In the genomic region with DNA sequence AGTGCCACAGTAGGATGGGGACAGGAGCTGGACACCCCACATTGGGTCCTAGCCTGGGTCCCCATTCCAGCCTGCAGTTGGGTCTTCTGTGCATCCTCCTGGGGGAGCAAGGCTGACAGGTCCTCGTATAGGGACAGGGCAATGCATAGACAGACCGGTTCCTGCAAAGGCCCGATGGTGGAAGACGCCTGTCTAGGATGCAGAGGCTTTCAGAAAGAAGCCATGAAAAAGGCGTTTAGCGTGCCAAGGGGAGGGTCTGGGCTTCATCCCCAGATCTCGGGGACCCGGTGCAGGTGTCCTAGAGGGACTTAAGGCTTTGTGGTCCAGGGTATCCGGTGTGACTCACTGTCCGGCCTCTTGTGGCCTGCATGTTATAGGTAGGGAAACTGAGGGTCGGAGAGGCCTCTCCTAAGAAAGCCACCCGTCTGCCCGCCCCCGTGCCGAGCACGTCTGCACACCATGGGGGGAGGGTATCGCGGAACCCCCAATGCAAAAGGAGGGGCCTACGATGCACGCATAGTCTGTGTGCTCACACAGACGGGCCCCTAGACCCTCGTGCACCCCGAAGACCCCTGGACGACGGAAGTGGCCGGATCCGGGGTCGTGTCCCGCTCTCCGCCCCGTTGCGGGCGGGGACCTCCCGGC, we compare ENCODE assay signal across 8 mouse cellular contexts. TPM values are rescaled to one million over a fixed set of nuclear protein-coding genes. Genes with fewer than 3 reads are reported as not detected.
DNase-seq lines count a peak whose midpoint lies in the region; ATAC-seq lines count a peak whose summit lies in the region.

No protein-coding gene starts in this region.

- H3K36me3 ChIP-seq in erythroblast, embryonic 14.5 days (ENCODE audit: control insufficient read depth) = peaks cover 60% of the 10 kb centered on the region
- H3K36me3 ChIP-seq in embryonic facial prominence, embryonic 13.5 days = peaks cover 72% of the 10 kb centered on the region
- peaks cover 57% of the 10 kb centered on the region for H3K36me3 ChIP-seq in intestine, embryonic 14.5 days (ENCODE audit: control insufficient read depth, insufficient read depth, low read length)
- peaks cover 7% of the 10 kb centered on the region for H3K36me3 ChIP-seq in neural tube, embryonic 11.5 days (ENCODE audit: control insufficient read depth, insufficient read depth, low read length)

- DNase-seq in 3134 (ENCODE audit: extremely low read depth, insufficient read length, low spot score) = peak; percentile 63
- DNase-seq in intestine, embryonic 14.5 days (ENCODE audit: low spot score) = no peak
- no peak for DNase-seq in neural tube, embryonic 11.5 days (ENCODE audit: low spot score)
- DNase-seq in left cerebral cortex, adult 11 months (ENCODE audit: low spot score) = no peak
- no peak for DNase-seq in kidney, adult 8-10 months

- no peak for ATAC-seq in erythroblast, adult 5-6 weeks (replicated peaks; ENCODE audit: low FRiP score, poor library complexity, severe bottlenecking)
- ATAC-seq in embryonic facial prominence, embryonic 13.5 days (ENCODE audit: insufficient number of reproducible peaks, insufficient read depth, low FRiP score, low TSS enrichment, low read depth) = peak; percentile 0; the same call in 1 of the 2 replicates
- peak; percentile 24; the same call in 1 of the 2 replicates for ATAC-seq in intestine, embryonic 14.5 days (replicated peaks; ENCODE audit: low FRiP score, low TSS enrichment, low read depth)
- ATAC-seq in neural tube, embryonic 11.5 days (ENCODE audit: insufficient read depth, low FRiP score, low TSS enrichment) = no peak; the same call in 1 of the 2 replicates

- peak overlapping the region; percentile 83 for H3K4me2 ChIP-seq in embryonic facial prominence, embryonic 13.5 days
- H3K4me2 ChIP-seq in intestine, embryonic 14.5 days (ENCODE audit: low read length) = peak overlapping the region; percentile 96
- H3K4me2 ChIP-seq in neural tube, embryonic 11.5 days (ENCODE audit: low read depth) = peak overlapping the region; percentile 97

- no peaks in the 10 kb centered on the region for H3K27me3 ChIP-seq in erythroblast, embryonic 14.5 days (ENCODE audit: control insufficient read depth)
- no peaks in the 10 kb centered on the region for H3K27me3 ChIP-seq in embryonic facial prominence, embryonic 13.5 days
- H3K27me3 ChIP-seq in intestine, embryonic 14.5 days (replicated peaks; ENCODE audit: control insufficient read depth, insufficient read depth, low read length) = no peaks in the 10 kb centered on the region
- H3K27me3 ChIP-seq in neural tube, embryonic 11.5 days (ENCODE audit: control insufficient read depth, insufficient read depth, low read length) = no peaks in the 10 kb centered on the region

- WGBS in embryonic facial prominence, embryonic 13.5 days = 2% methylated on average over 34 of the region's 34 CpGs
- 2% methylated on average over 34 of the region's 34 CpGs for WGBS in intestine, embryonic 14.5 days
- WGBS in neural tube, embryonic 11.5 days = 4% methylated on average over 29 of the region's 34 CpGs

- peak overlapping the region; percentile 78 for H3K4me3 ChIP-seq in erythroblast, embryonic 14.5 days (replicated peaks)
- peak overlapping the region; percentile 84 for H3K4me3 ChIP-seq in embryonic facial prominence, embryonic 13.5 days
- H3K4me3 ChIP-seq in intestine, embryonic 14.5 days (ENCODE audit: low read depth, low read length) = peak overlapping the region; percentile 62
- peak overlapping the region; percentile 83 for H3K4me3 ChIP-seq in neural tube, embryonic 11.5 days (ENCODE audit: low read depth, low read length)

- peak overlapping the region; percentile 99 for H3K9ac ChIP-seq in embryonic facial prominence, embryonic 13.5 days
- H3K9ac ChIP-seq in intestine, embryonic 14.5 days (ENCODE audit: low read length) = peak overlapping the region; percentile 97
- peak overlapping the region; percentile 96 for H3K9ac ChIP-seq in neural tube, embryonic 11.5 days (ENCODE audit: low read length)

- no peaks in the 10 kb centered on the region for H3K9me3 ChIP-seq in erythroblast, embryonic 14.5 days (ENCODE audit: control insufficient read depth, low read length)
- no peaks in the 10 kb centered on the region for H3K9me3 ChIP-seq in embryonic facial prominence, embryonic 13.5 days
- no peaks in the 10 kb centered on the region for H3K9me3 ChIP-seq in intestine, embryonic 14.5 days (ENCODE audit: control insufficient read depth, low read length)
- no peaks in the 10 kb centered on the region for H3K9me3 ChIP-seq in neural tube, embryonic 11.5 days (ENCODE audit: control insufficient read depth, low read length)

- H3K4me1 ChIP-seq in erythroblast, embryonic 14.5 days (ENCODE audit: control insufficient read depth) = peaks cover 70% of the 10 kb centered on the region
- peaks cover 48% of the 10 kb centered on the region for H3K4me1 ChIP-seq in embryonic facial prominence, embryonic 13.5 days
- peaks cover 27% of the 10 kb centered on the region for H3K4me1 ChIP-seq in intestine, embryonic 14.5 days (replicated peaks; ENCODE audit: control insufficient read depth, insufficient read depth, low read length)
- H3K4me1 ChIP-seq in neural tube, embryonic 11.5 days (ENCODE audit: control insufficient read depth, insufficient read depth, low read length) = peaks cover 11% of the 10 kb centered on the region; the same call in 1 of the 2 replicates

- peak overlapping the region; percentile 98 for H3K27ac ChIP-seq in embryonic facial prominence, embryonic 13.5 days
- H3K27ac ChIP-seq in intestine, embryonic 14.5 days (ENCODE audit: low read depth) = peak overlapping the region; percentile 100
- H3K27ac ChIP-seq in neural tube, embryonic 11.5 days (ENCODE audit: low read depth, low read length) = peak overlapping the region; percentile 96

RNA-seq across cellular contexts. Expression of a gene that starts 0.5 kb away (rescaled TPM):
- polyA plus RNA-seq in erythroblast, embryonic 14.5 days (2012) = 3.8 and 4.9 TPM in 2 replicates
- 4.8 and 12.1 TPM in 2 replicates for total RNA-seq in erythroblast, adult 5-6 weeks (2015; ENCODE audit: low replicate concordance)
- 5.9 and 6.3 TPM in 2 replicates for total RNA-seq in erythroblast, adult 5-6 weeks (2017; ENCODE audit: low replicate concordance)
- 76.8 and 85.4 TPM in 2 replicates for polyA plus RNA-seq in embryonic facial prominence, embryonic 13.5 days (2015; fragmentation: Nextera tagmentation; extraction: Ambion mirVana)
- polyA plus RNA-seq in intestine, embryonic 14.5 days (2014; fragmentation: Nextera tagmentation; extraction: Ambion mirVana) = 40.7 and 47.3 TPM in 2 replicates
- 52.4 and 54.7 TPM in 2 replicates for polyA plus RNA-seq in neural tube, embryonic 11.5 days (2014; fragmentation: Nextera tagmentation; extraction: Ambion mirVana)

RNA-seq across cellular contexts. Expression of a gene that starts 15.2 kb away (rescaled TPM):
- 11.4 and 15.6 TPM in 2 replicates for polyA plus RNA-seq in erythroblast, embryonic 14.5 days (2012)
- 8.2 and 9.6 TPM in 2 replicates for total RNA-seq in erythroblast, adult 5-6 weeks (2015; ENCODE audit: low replicate concordance)
- total RNA-seq in erythroblast, adult 5-6 weeks (2017; ENCODE audit: low replicate concordance) = 3.8 and 6.4 TPM in 2 replicates
- polyA plus RNA-seq in embryonic facial prominence, embryonic 13.5 days (2015; fragmentation: Nextera tagmentation; extraction: Ambion mirVana) = 29.3 and 36.7 TPM in 2 replicates
- 58.6 and 59.9 TPM in 2 replicates for polyA plus RNA-seq in intestine, embryonic 14.5 days (2014; fragmentation: Nextera tagmentation; extraction: Ambion mirVana)
- 40.7 and 41.3 TPM in 2 replicates for polyA plus RNA-seq in neural tube, embryonic 11.5 days (2014; fragmentation: Nextera tagmentation; extraction: Ambion mirVana)

RNA-seq across cellular contexts. Expression of a gene that starts 21.5 kb away (rescaled TPM):
- 0.30 and 0.59 TPM in 2 replicates for polyA plus RNA-seq in erythroblast, embryonic 14.5 days (2012)
- total RNA-seq in erythroblast, adult 5-6 weeks (2015; ENCODE audit: low replicate concordance) = not detected in 2 replicates
- total RNA-seq in erythroblast, adult 5-6 weeks (2017; ENCODE audit: low replicate concordance) = 1.5 TPM in 1 of 2 replicates, not detected in the other
- polyA plus RNA-seq in embryonic facial prominence, embryonic 13.5 days (2015; fragmentation: Nextera tagmentation; extraction: Ambion mirVana) = 23.8 TPM in 2 replicates
- 27.7 and 28.6 TPM in 2 replicates for polyA plus RNA-seq in intestine, embryonic 14.5 days (2014; fragmentation: Nextera tagmentation; extraction: Ambion mirVana)
- polyA plus RNA-seq in neural tube, embryonic 11.5 days (2014; fragmentation: Nextera tagmentation; extraction: Ambion mirVana) = 97.9 and 111 TPM in 2 replicates

RNA-seq across cellular contexts. Expression of a gene that starts 28.9 kb away (rescaled TPM):
- polyA plus RNA-seq in erythroblast, embryonic 14.5 days (2012) = 3.7 and 4.8 TPM in 2 replicates
- 21.7 and 29.2 TPM in 2 replicates for total RNA-seq in erythroblast, adult 5-6 weeks (2015; ENCODE audit: low replicate concordance)
- total RNA-seq in erythroblast, adult 5-6 weeks (2017; ENCODE audit: low replicate concordance) = 3.9 and 5.4 TPM in 2 replicates
- polyA plus RNA-seq in embryonic facial prominence, embryonic 13.5 days (2015; fragmentation: Nextera tagmentation; extraction: Ambion mirVana) = 12.5 and 13.8 TPM in 2 replicates
- polyA plus RNA-seq in intestine, embryonic 14.5 days (2014; fragmentation: Nextera tagmentation; extraction: Ambion mirVana) = 13.1 and 16.7 TPM in 2 replicates
- polyA plus RNA-seq in neural tube, embryonic 11.5 days (2014; fragmentation: Nextera tagmentation; extraction: Ambion mirVana) = 10.5 and 14.7 TPM in 2 replicates

RNA-seq across cellular contexts. Expression of a gene that starts 32.3 kb away (rescaled TPM):
- polyA plus RNA-seq in erythroblast, embryonic 14.5 days (2012) = 0.03 TPM in 1 of 2 replicates, not detected in the other
- total RNA-seq in erythroblast, adult 5-6 weeks (2015; ENCODE audit: low replicate concordance) = not detected in 2 replicates
- 0.14 and 0.51 TPM in 2 replicates for total RNA-seq in erythroblast, adult 5-6 weeks (2017; ENCODE audit: low replicate concordance)
- 0.07 and 0.54 TPM in 2 replicates for polyA plus RNA-seq in embryonic facial prominence, embryonic 13.5 days (2015; fragmentation: Nextera tagmentation; extraction: Ambion mirVana)
- 0.24 and 0.35 TPM in 2 replicates for polyA plus RNA-seq in intestine, embryonic 14.5 days (2014; fragmentation: Nextera tagmentation; extraction: Ambion mirVana)
- polyA plus RNA-seq in neural tube, embryonic 11.5 days (2014; fragmentation: Nextera tagmentation; extraction: Ambion mirVana) = not detected in 2 replicates

Comparison
In these comparisons a context has a peak if more than half of its experiments do, and no peak if none do; other contexts are left out.
1. ATAC-seq: peak in embryonic facial prominence, embryonic 13.5 days (single experiment) and intestine, embryonic 14.5 days (single experiment); none in erythroblast, adult 5-6 weeks (single experiment) and neural tube, embryonic 11.5 days (single experiment).
2. RNA of a gene that starts 21.5 kb away (polyA plus RNA-seq): 97.9 to 111 TPM in neural tube, embryonic 11.5 days, 27.7 to 28.6 TPM in intestine, embryonic 14.5 days and 23.8 TPM in embryonic facial prominence, embryonic 13.5 days; 0.30 to 0.59 TPM in erythroblast, embryonic 14.5 days; every median in the first group is over 10 times any median in the second.
3. Peak in every context shown above with its lines, with median percentiles within 50 percentile points of each other: H3K4me3 ChIP-seq, H3K27ac ChIP-seq, H3K4me2 ChIP-seq and H3K9ac ChIP-seq.